Mouse (Mus musculus) cortical plate, adult 2 months (tissue): ENCODE results near the gene Ube2b.

Experiments
- CTCF ChIP-seq: fragments of 200-500 bp; IDR thresholded peaks from 2 replicates; pipeline ENCODE4 v1.5.1; 2011; ENCODE audit warnings: mild to moderate bottlenecking, control low read depth, low read length; ENCODE audit not compliant: insufficient read depth; ENCODE audit errors: extremely low read depth
- POLR2A ChIP-seq: fragments of 200-500 bp; IDR thresholded peaks from 2 replicates; pipeline ENCODE4 v1.6.1; 2011; ENCODE audit warnings: mild to moderate bottlenecking, low read length, control low read depth; ENCODE audit not compliant: insufficient read depth; ENCODE audit errors: extremely low read depth

DNA sequence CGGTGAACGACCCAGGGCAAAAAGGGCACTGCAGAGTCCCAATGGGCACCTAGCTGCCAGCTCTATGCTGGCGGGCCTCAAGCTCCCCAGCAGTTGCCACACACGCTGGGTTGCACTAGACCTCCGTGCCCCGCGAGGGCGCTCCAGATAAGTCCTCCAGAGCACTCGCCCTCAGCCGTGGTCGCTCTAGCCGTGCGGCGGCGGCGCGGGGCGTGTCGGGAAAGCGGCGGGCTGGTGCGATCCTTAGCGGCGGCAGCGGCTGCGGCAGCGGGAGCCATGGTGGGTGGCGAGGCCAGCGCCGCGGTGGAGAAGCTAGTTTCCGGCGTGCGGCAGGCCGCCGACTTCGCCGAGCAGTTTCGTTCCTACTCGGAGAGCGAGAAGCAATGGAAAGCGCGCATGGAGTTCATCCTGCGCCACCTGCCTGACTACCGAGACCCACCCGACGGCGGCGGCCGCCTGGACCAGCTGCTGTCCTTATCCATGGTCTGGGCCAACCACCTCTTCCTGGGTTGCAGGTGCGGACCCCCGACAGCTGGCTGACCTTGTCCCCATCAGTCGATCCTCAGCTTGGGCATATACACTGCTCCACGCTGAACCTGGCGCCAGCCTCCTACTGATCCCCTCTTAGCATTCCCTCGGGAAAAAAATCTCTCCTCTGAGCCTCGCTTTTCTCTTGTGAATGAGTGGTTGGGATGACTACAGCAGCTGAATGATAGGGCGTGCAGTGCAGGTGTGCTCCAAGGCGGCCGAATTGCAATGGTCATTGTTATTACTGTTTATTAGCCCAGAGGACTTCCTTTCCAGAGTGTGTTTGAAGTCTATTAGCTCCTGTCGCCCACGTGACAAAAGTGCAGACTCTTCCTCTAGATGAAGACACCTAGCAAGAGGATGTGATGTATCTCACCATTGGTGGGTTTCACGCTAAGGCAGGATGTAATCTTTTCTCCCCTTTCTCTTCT, 32.8 kb downstream of the Ube2b start, which contains the start of gene Cdkn2aipnl:
- TF ChIP-seq POLR2A (0 out of 2 replicates have a peak, but pooled peaks have one; percentile 15), CTCF (peak; percentile 70)
